In genomic region chr12:38780006-38780954, GRCm38 (mm10) we compare ENCODE assay signal across 8 mouse cellular contexts. TPM values are rescaled to one million over a fixed set of nuclear protein-coding genes. Genes with fewer than 3 reads are reported as not detected.
DNase-seq lines count a peak whose midpoint lies in the region; ATAC-seq and TF ChIP-seq lines count a peak whose summit lies in the region.

No protein-coding gene starts in this region.

- H3K79me2 ChIP-seq in macrophage (ENCODE audit: inconsistent target) = no peaks in the 10 kb centered on the region

- ATAC-seq in hindbrain, embryonic 15.5 days (ENCODE audit: low FRiP score, low read depth) = peak; percentile 40; the same call in 1 of the 2 replicates
- ATAC-seq in inflammation-experienced regulatory T-cells, adult 6 months = no peak

- peak; percentile 52 to 67 for DNase-seq in adrenal gland, adult 18-20 months (ENCODE audit: low spot score in 2 of 2)
- peak; percentile 61 to 77 for DNase-seq in cerebellum, postnatal 36 days
- DNase-seq in gastrocnemius, adult 2 months = peak; percentile 63
- peak; percentile 41 to 54 for DNase-seq in left cerebral cortex, adult 8-10 months (ENCODE audit: low spot score in 2 of 2)
- DNase-seq in right cerebral cortex, adult 2 months (ENCODE audit: low spot score in 2 of 2) = peak; percentile 73 to 75

- H3K4me2 ChIP-seq in hindbrain, embryonic 15.5 days = peak overlapping the region; percentile 98

- TF ChIP-seq CTCF in gastrocnemius, adult 2 months (IDR thresholded peaks at IDR 0.05) = peak; percentile 27; the same call in 1 of the 2 replicates

- intact Hi-C loops in gastrocnemius, adult 2 months (cut with DNase I) = no loop called here

- 0 out of 2 replicates have a peak, but pooled peaks cover 3% of the 10 kb centered on the region for H3K27me3 ChIP-seq in hindbrain, embryonic 15.5 days

- no peaks in the 10 kb centered on the region for H3K9me3 ChIP-seq in hindbrain, embryonic 15.5 days

- WGBS in hindbrain, embryonic 15.5 days = under 1% methylated on average over 33 of the region's 33 CpGs
- WGBS in macrophage (ENCODE audit: missing documents) = 1% methylated on average over 33 of the region's 33 CpGs

- no peaks in the 10 kb centered on the region for H3K36me3 ChIP-seq in hindbrain, embryonic 15.5 days
- no peaks in the 10 kb centered on the region for H3K36me3 ChIP-seq in macrophage (ENCODE audit: inconsistent target)

- H3K4me1 ChIP-seq in hindbrain, embryonic 15.5 days (replicated peaks) = peaks cover 17% of the 10 kb centered on the region

- peak overlapping the region; percentile 50 for H3K9ac ChIP-seq in hindbrain, embryonic 15.5 days

- peak overlapping the region; percentile 90 for H3K27ac ChIP-seq in gastrocnemius, adult 2 months
- H3K27ac ChIP-seq in hindbrain, embryonic 15.5 days (replicated peaks) = peak overlapping the region; percentile 80
- H3K27ac ChIP-seq in macrophage = peak overlapping the region; percentile 93

- peak overlapping the region; percentile 77 for H3K4me3 ChIP-seq in gastrocnemius, adult 2 months
- H3K4me3 ChIP-seq in hindbrain, embryonic 15.5 days = peak overlapping the region; percentile 67
- H3K4me3 ChIP-seq in macrophage (ENCODE audit: inconsistent target) = peak overlapping the region; percentile 92

RNA-seq across cellular contexts. Expression of gene Etv1, which starts 1.1 kb away (rescaled TPM):
- 10 to 100 TPM; 24.5 to 61.8 TPM for total RNA-seq in adrenal gland, adult 18-20 months (2021)
- 1 to 10 TPM; 4.0 to 4.8 TPM for total RNA-seq in gastrocnemius, adult 2 months (2021)
- 23.6 and 32.5 TPM in 2 replicates for polyA plus RNA-seq in hindbrain, embryonic 15.5 days (2015; fragmentation: Nextera tagmentation; extraction: Ambion mirVana)
- 10 to 100 TPM; 56.8 to 70.4 (median 63.9) TPM for total RNA-seq in left cerebral cortex, adult 8-10 months (2022)
- total RNA-seq in macrophage (2018; cell fraction: chromatin; rRNA removed) = 1 to 10 TPM in 23 of 26 experiments, under 1 TPM in 3; 0.67 to 7.7 (median 3.4) TPM
- 1 to 10 TPM; 1.7 to 3.7 (median 2.4) TPM for total RNA-seq in macrophage (2018; cell fraction: cytosol; rRNA removed)
- 10 to 100 TPM in 1 of 26 experiments, 1 to 10 TPM in 25; 1.4 to 19.1 (median 2.7) TPM for total RNA-seq in macrophage (2018; cell fraction: nucleus; rRNA removed)
- 1.4 to 10.0 TPM (median 2.3 TPM) in 3 replicates for polyA plus RNA-seq in macrophage (2018)
- polyA plus RNA-seq in inflammation-experienced regulatory T-cells, adult 6 months (2017; shearing (Covaris generic)) = under 1 TPM in 2 of 3 experiments, not detected in 1; 0.77 to 0.86 TPM

Comparison
In these comparisons a context has a peak if more than half of its experiments do, and no peak if none do; other contexts are left out.
1. RNA of gene Etv1, which starts 1.1 kb away (total RNA-seq): 56.8 to 70.4 TPM in left cerebral cortex, adult 8-10 months and 24.5 to 61.8 TPM in adrenal gland, adult 18-20 months; 4.0 to 4.8 TPM in gastrocnemius, adult 2 months; every median in the first group is over 4 times any median in the second.
2. Peak in every context shown above with its lines, with median percentiles within 50 percentile points of each other: DNase-seq, H3K27ac ChIP-seq and H3K4me3 ChIP-seq.